Mouse (Mus musculus): ENCODE results near the gene C3. TPM values are rescaled to one million over a fixed set of nuclear protein-coding genes. Genes with fewer than 3 reads are reported as not detected.

Gene C3
- polyA plus RNA-seq, 1 experiment from 2014 or later: 3.2 TPM

DNA sequence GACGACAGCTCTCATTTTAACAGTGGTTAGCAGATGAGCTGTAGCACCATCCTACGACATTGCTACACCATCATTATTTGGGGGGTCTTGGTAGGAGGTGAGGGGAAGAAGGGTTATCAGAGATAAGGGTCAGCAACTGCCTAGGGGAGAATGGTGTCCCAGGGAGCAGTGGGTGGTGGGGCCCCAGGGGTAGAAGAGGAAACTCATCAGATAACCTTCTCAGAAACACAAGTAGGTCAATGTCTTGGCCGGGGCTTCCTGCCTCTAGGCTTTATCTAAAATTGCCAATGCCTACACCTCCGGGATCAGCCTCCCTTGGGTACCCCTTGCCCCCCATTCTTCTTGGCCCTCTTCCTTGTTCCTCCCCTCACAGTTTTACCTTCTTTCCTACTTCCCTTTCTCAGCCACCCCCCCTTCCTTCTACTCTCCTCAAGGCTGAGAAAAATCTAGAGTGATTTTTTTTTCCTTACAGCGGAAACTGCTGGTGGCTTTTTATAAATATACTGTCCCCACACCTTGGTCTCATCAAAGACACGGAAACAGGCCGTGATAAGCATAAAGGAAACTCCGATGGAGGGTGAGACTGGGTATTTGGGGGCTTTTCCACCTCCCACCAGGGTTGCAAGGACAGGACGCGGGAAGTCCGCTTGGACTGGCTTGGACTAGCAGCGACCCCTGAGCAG lies 39.3 kb downstream of the C3 start:
- no peaks in the 10 kb centered on the region for H3K36me3 ChIP-seq (ENCODE audit: control insufficient read depth, insufficient read depth, low read length)

GRCm38 (mm10) chr17:57185641-57186040 lies 42.3 kb downstream of the C3 start:
- Histone ChIP-seq H3K4me1 (replicated peaks; ENCODE audit: control insufficient read depth, insufficient read depth, low read length) (no peaks in the 10 kb centered on the region), H3K27me3 (ENCODE audit: control insufficient read depth, insufficient read depth, low read depth, low read length) (no peaks in the 10 kb centered on the region), H3K36me3 (ENCODE audit: control insufficient read depth, insufficient read depth, low read length) (no peaks in the 10 kb centered on the region), H3K27ac (ENCODE audit: low read length) (no peak overlapping the region), H3K4me3 (ENCODE audit: low read length) (no peak overlapping the region), H3K4me2 (ENCODE audit: low read depth, low read length) (no peak overlapping the region), H3K9me3 (ENCODE audit: control insufficient read depth, low read length) (no peaks in the 10 kb centered on the region), H3K9ac (ENCODE audit: low read length) (no peak overlapping the region)
- 37% methylated on average over 2 of the region's 2 CpGs for WGBS
- no peak for ATAC-seq (ENCODE audit: low read depth)

More for the DNA sequence above, 39.3 kb downstream of the C3 start:
- no peak overlapping the region for H3K4me2 ChIP-seq (ENCODE audit: low read depth, low read length)
- no peaks in the 10 kb centered on the region for H3K27me3 ChIP-seq (ENCODE audit: control insufficient read depth, insufficient read depth, low read depth, low read length)
- no peak overlapping the region for H3K4me3 ChIP-seq (ENCODE audit: low read length)
- 60% methylated on average over 12 of the region's 12 CpGs for WGBS
- ATAC-seq (ENCODE audit: low read depth): no peak
- no peaks in the 10 kb centered on the region for H3K4me1 ChIP-seq (replicated peaks; ENCODE audit: control insufficient read depth, insufficient read depth, low read length)
- no peak overlapping the region for H3K9ac ChIP-seq (ENCODE audit: low read length)
- H3K9me3 ChIP-seq (ENCODE audit: control insufficient read depth, low read length): no peaks in the 10 kb centered on the region
- H3K27ac ChIP-seq (ENCODE audit: low read length): no peak overlapping the region

GRCm38 (mm10) chr17:57182871-57183270 lies 45.1 kb downstream of the C3 start:
- Histone ChIP-seq H3K9ac (ENCODE audit: low read length) (no peak overlapping the region), H3K9me3 (ENCODE audit: control insufficient read depth, low read length) (no peaks in the 10 kb centered on the region), H3K4me3 (ENCODE audit: low read length) (no peak overlapping the region), H3K4me1 (replicated peaks; ENCODE audit: control insufficient read depth, insufficient read depth, low read length) (no peaks in the 10 kb centered on the region), H3K27me3 (ENCODE audit: control insufficient read depth, insufficient read depth, low read depth, low read length) (no peaks in the 10 kb centered on the region), H3K4me2 (ENCODE audit: low read depth, low read length) (no peak overlapping the region), H3K27ac (ENCODE audit: low read length) (no peak overlapping the region), H3K36me3 (ENCODE audit: control insufficient read depth, insufficient read depth, low read length) (no peaks in the 10 kb centered on the region)
- WGBS: 48% methylated on average over 3 of the region's 3 CpGs
- ATAC-seq (ENCODE audit: low read depth): no peak

GRCm38 (mm10) chr17:57180363-57180762 lies 47.6 kb downstream of the C3 start:
- H3K27ac ChIP-seq (ENCODE audit: low read length): no peak overlapping the region
- H3K9ac ChIP-seq (ENCODE audit: low read length): no peak overlapping the region
- no peak for ATAC-seq (ENCODE audit: low read depth)
- no peak overlapping the region for H3K4me3 ChIP-seq (ENCODE audit: low read length)
- 27% methylated on average over 8 of the region's 8 CpGs for WGBS
- H3K4me1 ChIP-seq (replicated peaks; ENCODE audit: control insufficient read depth, insufficient read depth, low read length): no peaks in the 10 kb centered on the region
- no peak overlapping the region for H3K4me2 ChIP-seq (ENCODE audit: low read depth, low read length)
- H3K9me3 ChIP-seq (ENCODE audit: control insufficient read depth, low read length): no peaks in the 10 kb centered on the region
- H3K36me3 ChIP-seq (ENCODE audit: control insufficient read depth, insufficient read depth, low read length): no peaks in the 10 kb centered on the region
- H3K27me3 ChIP-seq (ENCODE audit: control insufficient read depth, insufficient read depth, low read depth, low read length): no peaks in the 10 kb centered on the region

GRCm38 (mm10) chr17:57173351-57173750 lies 54.6 kb downstream of the C3 start:
- H3K4me2 ChIP-seq (ENCODE audit: low read depth, low read length): no peak overlapping the region
- ATAC-seq (ENCODE audit: low read depth): no peak
- 46% methylated on average over 4 of the region's 4 CpGs for WGBS

GRCm38 (mm10) chr17:57172378-57172777 lies 55.6 kb downstream of the C3 start:
- ATAC-seq (ENCODE audit: low read depth): 0 out of 2 replicates have a peak, but pooled peaks have one; percentile 23
- H3K36me3 ChIP-seq (ENCODE audit: control insufficient read depth, insufficient read depth, low read length): no peaks in the 10 kb centered on the region
- H3K4me1 ChIP-seq (replicated peaks; ENCODE audit: control insufficient read depth, insufficient read depth, low read length): no peaks in the 10 kb centered on the region
- no peak overlapping the region for H3K27ac ChIP-seq (ENCODE audit: low read length)
- WGBS: 39% methylated on average over 5 of the region's 5 CpGs
- no peak overlapping the region for H3K4me2 ChIP-seq (ENCODE audit: low read depth, low read length)
- no peak overlapping the region for H3K9ac ChIP-seq (ENCODE audit: low read length)
- no peaks in the 10 kb centered on the region for H3K27me3 ChIP-seq (ENCODE audit: control insufficient read depth, insufficient read depth, low read depth, low read length)
- no peaks in the 10 kb centered on the region for H3K9me3 ChIP-seq (ENCODE audit: control insufficient read depth, low read length)
- H3K4me3 ChIP-seq (ENCODE audit: low read length): no peak overlapping the region

More at GRCm38 (mm10) chr17:57173351-57173750, 54.6 kb downstream of the C3 start:
- Histone ChIP-seq H3K27ac (ENCODE audit: low read length) (no peak overlapping the region), H3K4me1 (replicated peaks; ENCODE audit: control insufficient read depth, insufficient read depth, low read length) (no peaks in the 10 kb centered on the region), H3K9me3 (ENCODE audit: control insufficient read depth, low read length) (no peaks in the 10 kb centered on the region), H3K4me3 (ENCODE audit: low read length) (no peak overlapping the region), H3K27me3 (ENCODE audit: control insufficient read depth, insufficient read depth, low read depth, low read length) (no peaks in the 10 kb centered on the region), H3K36me3 (ENCODE audit: control insufficient read depth, insufficient read depth, low read length) (no peaks in the 10 kb centered on the region), H3K9ac (ENCODE audit: low read length) (no peak overlapping the region)

- Histone ChIP-seq H3K27me3 (ENCODE audit: control insufficient read depth, insufficient read depth, low read depth, low read length) (no peaks in the 10 kb centered on the region), H3K36me3 (ENCODE audit: control insufficient read depth, insufficient read depth, low read length) (no peaks in the 10 kb centered on the region), H3K4me2 (ENCODE audit: low read depth, low read length) (no peak overlapping the region), H3K4me3 (ENCODE audit: low read length) (no peak overlapping the region), H3K4me1 (replicated peaks; ENCODE audit: control insufficient read depth, insufficient read depth, low read length) (no peaks in the 10 kb centered on the region), H3K27ac (ENCODE audit: low read length) (no peak overlapping the region), H3K9me3 (ENCODE audit: control insufficient read depth, low read length) (no peaks in the 10 kb centered on the region), H3K9ac (ENCODE audit: low read length) (no peak overlapping the region)
- WGBS: 50% methylated on average over 5 of the region's 5 CpGs
- no peak for ATAC-seq (ENCODE audit: low read depth)
Observed at GRCm38 (mm10) chr17:57170616-57171260, 57.2 kb downstream of the C3 start.

DNA sequence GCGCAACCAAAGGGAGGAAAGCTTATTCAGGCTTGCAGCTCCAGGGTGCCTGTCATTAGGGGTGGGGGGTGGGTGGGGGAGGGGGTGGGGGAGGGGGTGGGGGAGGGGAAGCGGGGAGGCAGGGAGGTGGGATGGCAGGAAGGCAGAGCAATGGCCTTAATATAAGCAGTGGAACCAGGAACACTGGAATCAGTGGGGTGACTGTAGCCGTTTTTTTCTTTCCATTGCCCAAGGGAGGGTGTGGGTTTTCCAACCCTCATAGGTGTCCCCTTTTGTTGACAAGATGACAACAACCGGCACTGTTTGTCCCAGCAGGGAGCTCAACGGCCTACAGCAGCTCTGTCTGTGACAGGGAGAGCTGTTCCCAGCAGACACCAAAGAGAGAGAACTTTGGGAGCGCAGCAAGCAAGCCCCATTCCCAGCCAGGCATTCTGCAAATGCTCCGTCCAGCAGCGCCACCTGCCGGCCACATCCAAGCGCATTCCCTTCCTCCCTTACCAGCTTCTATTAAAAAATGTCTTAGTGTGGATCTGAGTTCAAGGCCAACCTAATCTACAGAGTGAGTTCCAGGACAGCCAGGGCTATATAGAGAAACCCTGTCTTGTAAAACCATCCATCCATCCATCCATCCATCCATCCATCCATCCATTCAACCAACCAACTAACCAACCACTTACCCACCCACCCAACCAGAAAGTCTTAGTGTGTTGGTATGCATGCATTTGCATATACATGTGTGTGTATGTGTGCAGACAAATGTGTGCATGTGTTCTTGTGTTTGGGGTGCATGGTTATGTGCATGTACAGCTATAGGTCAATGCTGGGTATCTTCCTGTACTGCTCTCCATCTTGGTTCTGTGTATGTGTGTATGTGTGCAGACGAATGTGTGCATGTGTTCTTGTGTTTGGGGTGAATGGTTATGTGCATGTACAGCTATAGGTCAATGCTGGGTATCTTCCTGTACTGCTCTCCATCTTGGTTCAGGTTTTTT lies 60.8 kb downstream of the C3 start:
- Histone ChIP-seq H3K4me1 (replicated peaks; ENCODE audit: control insufficient read depth, insufficient read depth, low read length) (no peaks in the 10 kb centered on the region), H3K36me3 (ENCODE audit: control insufficient read depth, insufficient read depth, low read length) (no peaks in the 10 kb centered on the region), H3K27ac (ENCODE audit: low read length) (no peak overlapping the region), H3K9ac (ENCODE audit: low read length) (no peak overlapping the region), H3K27me3 (ENCODE audit: control insufficient read depth, insufficient read depth, low read depth, low read length) (no peaks in the 10 kb centered on the region), H3K4me3 (ENCODE audit: low read length) (no peak overlapping the region), H3K9me3 (ENCODE audit: control insufficient read depth, low read length) (no peaks in the 10 kb centered on the region), H3K4me2 (ENCODE audit: low read depth, low read length) (no peak overlapping the region)
- ATAC-seq (ENCODE audit: low read depth): peak; percentile 70
- WGBS: 13% methylated on average over 11 of the region's 11 CpGs

All from lung, embryonic 16.5 days (tissue).